Mouse (Mus musculus) induced T-regulatory cell, adult 2 months (primary cell): ENCODE data around the gene Arfgap3.
A peak's percentile ranks its signal among the peaks of the same experiment; 100 is the strongest.
"Not testable (repeated sequence)": the region's sequence is repeated elsewhere in the genome, so short reads cannot be mapped to it uniquely, and the experiment has no call there.

ENCODE experiments used
- DNase-seq: peaks from one replicate; pipeline ENCODE4 v3.0.0-alpha.2; 2012; ENCODE audit warnings: low read depth

Gene Arfgap3

DNA sequence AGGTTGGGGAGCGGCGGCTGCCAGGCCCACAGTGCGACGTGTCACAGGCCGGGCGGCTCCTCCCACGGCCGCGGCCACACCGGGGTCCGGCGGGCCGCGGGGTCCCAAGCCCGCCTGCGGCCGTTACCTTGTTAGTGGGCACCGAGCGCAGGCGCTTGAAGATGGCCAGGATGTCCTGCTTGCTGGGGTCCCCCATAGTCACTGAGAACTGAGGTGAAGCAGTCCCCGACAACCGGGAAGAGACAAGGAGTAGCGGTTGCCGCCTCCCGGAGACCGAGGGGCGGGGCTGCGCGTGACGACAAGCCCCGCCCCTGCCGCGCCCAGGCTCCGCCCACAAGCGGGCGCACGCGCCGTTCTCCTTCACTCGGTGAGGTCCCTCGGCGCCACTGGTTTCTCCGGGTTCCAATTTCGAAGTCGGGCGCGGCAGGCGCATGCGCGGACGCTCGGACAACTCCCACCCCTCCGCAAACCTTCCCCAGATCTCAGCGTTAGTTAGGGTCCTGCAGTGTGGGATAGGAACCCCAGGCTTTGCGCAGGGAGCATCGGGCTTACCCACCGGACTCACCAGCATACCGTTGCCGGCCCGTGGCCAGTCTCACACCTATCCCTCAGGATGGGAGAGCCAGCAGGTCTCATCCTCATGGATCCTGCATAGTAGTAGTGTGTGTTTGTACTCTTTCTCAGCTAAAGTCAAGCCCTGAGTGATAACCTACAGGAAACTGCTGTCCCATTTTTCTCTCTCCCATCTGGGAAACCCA, at the start of gene Arfgap3:
Gene Arfgap3 (minus strand): TSS at position 294 of the 758 bp plus-strand sequence.
- DNase-seq = peak; percentile 95

DNA sequence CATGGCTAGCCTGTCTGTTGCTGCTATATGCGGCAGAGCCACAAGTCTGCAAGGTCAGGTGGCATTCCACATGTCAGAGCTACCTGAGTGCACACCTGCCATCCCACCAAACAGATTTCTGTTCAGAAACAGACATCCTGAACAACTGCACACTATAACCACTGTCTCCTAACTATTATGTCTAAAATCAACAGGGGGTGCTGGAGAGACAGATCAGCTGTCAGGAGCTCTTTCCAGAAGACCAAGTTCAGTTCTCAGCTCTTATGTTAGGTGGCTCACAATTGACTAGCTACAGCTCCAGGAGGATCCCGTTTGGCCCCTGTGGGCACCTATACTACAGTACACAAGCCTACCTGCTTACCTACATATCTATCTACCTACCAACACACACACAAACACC, 42.7 kb upstream of the Arfgap3 start:
- DNase-seq = peak; percentile 19

DNA sequence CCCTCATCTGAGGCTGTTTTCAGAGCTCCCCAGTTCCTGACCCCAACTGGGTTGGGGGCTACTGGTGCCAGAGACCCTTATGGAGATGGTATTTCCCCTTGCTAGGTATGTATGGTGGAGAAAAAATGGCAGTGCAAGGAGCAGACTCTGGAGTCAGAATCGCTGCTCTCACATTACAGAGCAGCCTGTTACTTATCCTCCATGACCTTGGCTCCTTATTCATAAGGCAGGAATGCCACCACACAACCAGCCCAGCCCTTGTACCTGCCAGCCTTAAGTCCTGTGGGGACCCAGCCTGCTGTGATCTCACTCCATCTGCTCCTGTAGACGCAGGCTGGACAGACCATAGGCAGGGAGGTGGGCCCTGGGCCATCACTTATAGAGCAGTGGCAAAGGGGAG, 37.9 kb upstream of the Arfgap3 start:
- no peak for DNase-seq

DNA sequence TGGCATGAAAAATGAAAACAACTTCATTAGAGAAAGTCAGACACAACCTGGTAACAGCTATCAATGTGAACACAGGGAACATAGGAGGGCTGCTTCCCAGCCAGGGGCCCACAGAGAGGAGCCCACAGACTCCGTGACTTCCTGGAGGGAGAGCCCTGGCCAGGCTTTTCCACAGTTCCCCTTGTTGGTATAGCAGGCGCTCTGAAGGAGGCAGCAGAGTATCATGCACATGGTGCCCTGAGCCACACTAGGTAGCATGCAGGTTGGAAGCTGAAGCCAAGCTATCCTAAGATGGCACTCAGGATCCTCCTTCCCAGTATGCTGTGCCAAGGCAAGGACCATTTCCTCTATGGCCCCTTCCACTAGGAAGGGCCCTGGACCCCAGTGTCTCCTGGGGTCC, 33.6 kb upstream of the Arfgap3 start:
- no peak for DNase-seq

DNA sequence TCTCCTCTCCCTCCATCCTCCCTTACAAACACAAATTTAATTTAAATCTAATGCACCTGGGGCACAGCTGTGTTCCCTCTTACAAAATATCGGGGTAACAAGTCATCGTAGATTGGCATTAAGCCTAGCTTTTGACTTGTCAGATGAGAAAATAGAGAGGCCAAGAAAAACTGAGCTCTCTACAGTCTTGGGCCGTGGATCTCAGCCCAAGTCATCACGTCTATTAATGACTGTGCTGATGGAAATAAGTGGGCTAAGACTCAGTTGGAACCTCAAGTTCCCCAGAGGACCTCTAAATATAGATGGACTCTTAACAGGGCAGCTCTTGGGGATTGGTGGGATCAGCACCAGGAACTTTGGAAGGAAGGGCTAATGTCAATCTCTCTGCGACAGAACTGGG, 33.1 kb upstream of the Arfgap3 start:
- DNase-seq = no peak

DNA sequence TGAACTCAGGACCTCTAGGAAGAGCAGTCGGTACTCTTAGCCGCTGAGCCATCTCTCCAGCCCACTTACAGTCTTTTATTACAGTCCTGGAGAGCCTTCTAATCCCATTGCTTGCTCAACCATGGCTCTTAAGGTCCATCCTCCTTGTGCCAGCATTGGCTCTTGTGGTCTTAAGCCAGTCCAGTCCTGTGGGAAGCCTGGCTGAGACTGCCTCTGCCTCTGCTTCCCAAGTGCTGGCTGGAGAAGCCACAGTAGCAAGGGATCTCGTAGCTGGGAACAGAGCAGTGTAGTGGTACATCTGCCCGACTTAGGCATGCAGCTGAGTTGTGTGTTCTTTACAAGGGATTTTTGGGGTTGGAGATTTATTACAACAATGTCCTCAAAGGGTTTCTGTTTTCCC, 32.4 kb upstream of the Arfgap3 start:
- DNase-seq = no peak

DNA sequence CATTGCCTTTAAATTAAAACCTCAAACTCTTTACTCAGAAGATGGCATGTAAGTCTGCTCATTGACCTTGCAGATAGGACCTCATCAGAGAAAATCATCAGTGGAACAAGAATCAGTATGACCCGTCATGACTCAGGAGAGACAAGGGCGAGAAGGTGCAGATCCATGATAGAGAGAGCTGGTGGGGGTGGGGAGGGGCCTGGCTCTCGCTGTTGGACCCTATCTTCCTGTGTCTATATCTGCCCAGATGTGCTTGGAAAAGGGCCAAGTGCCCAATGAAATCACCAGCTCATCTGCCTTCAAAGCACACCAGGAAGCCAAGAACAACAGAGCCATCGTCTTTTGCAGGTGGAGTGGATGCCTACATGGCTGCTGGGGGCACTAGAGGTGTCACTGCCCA, 27.1 kb upstream of the Arfgap3 start:
- DNase-seq = no peak

DNA sequence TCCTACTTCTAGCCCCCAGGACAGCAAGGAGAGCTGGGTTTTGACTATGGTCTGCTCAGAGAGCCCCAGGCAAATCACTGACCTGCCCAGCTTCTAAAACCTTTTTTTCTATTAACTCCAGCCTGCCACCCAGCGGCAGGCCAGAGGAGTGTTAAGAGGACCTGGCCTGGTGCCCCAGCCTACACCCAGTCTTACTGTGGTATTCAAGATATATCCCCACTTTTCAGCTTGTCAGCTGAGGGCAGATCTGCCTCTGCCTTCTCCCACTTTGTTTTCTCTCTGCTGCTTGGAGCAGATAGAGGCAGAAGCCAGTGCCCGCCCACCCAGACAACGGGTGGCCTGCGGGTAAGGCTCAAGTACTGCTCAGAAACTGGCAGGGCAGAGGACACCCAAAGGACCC, 25.1 kb upstream of the Arfgap3 start:
- peak; percentile 37 for DNase-seq

DNA sequence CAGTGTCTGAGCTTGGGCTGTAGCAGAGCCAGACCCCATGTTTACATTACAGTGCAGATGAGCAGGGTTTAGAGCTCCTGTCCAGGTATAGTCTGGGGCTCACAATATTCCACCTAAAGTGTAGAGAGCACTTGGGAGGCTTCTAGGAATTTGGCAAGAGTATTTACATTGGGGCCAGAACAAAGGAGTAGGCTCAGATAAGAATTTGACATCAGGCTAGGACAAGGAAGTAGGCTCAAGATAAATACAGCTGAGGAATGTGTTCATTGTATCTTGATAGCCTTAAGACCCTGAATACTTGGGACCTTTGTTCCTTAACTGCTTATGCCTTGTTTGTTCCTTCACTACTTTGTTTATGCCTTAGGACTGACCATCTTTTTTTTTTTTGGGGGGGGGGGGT, 24.0 kb upstream of the Arfgap3 start:
- no peak for DNase-seq

DNA sequence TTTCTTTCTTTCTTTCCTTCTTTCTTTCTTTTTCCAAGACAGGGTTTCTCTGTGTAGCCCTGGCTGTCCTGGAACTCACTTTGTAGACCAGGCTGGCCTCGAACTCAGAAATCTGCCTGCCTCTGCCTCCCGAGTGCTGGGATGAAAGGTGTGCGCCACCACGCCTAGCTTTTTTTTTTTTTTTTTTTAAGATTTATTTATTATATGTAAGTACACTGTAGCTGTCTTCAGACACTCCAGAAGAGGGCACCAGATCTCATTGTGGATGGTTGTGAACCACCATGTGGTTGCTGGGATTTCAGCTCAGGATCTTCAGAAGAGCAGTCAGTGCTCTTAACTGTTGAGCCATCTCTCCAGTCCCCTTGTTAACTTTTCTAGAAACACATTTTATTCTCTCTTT, 18.7 kb upstream of the Arfgap3 start:
- not testable (repeated sequence) for DNase-seq

DNA sequence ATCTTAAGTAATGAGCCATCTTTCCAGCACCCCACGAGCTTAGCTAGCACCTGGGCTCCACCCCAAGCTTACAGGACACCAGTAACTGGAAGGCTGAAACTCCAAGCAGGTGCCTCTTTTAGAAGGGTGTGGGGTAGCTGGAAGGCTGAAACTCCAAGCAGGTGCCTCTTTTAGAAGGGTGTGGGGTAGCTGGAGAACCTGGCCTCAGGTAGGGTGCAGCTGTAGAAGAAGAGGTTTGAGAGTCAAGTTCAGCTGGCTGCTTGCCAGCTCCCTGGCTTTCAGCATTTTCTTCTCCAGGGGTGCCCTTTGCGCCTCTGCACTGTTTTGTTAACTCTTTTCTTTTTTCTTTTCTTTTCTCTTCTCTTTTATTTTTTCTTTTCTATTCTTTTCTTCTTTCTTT, 18.2 kb upstream of the Arfgap3 start:
- no peak for DNase-seq

DNA sequence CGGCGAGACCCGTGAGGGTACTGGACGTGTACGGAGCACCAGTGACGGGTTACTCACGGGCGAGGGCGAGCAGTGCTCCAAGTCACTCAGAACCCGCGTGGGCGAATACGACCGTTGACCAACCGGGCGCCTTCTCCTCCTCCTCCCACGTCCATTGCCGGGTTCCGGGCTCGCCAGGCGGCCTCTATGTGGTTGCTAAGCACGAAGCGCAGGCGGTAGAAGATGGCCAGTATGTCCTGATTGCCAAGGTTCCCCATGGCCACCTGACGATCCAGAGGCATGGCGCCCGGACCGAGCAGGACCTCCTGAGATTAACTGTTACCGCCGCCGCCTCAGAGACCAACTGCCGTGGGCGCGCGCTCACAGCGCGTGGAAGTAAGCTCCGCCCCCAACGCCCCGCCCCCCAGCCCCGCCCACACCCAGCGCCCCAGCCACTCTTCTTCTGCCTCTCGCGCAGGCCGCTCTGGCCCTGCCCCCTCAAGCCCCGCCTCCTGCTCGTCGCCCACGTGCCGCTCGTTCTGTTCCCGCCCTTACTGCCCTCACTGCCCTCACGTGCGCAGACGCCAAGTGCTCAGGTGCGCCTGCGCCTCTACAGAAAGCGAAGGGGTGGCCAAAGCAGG, 17.0 kb upstream of the Arfgap3 start:
- peak; percentile 85 for DNase-seq

DNA sequence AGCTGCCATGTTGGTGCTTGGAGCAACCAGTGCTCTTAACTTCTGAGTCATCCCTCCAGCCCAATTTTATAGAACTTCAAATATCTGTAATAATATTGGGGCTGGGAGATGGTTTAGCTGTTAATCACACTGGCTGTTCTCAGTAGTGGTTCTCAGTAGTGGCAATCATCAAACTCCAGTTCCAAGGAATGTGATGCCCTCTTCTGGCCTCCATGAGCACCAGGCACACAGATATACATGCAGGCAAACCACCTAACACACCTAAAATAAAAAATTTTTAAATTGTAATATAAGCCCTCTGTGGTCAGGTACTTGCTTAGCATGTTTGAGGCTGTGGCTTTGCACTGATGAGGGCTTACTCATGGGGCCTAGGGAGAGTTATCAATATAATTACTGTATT, 15.7 kb upstream of the Arfgap3 start:
- no peak for DNase-seq

DNA sequence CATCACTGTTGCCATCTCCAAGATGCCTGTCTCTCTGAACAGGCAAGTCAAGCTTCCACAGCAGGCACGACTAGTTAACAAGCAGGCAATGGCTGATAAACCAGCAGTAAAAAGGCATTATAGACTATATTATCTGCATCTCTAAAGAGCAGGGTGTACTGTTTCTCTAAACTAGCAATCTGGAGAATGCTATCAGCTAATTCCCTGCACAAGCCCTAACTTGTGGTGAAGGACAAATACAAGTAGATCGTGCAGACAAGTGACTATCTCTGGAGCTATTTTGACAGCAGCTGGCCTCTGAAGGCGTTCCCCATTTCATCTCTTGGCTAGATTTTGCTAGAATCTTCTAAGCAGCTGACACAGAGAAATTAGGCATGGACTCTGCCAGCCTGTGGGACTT, 14.1 kb upstream of the Arfgap3 start:
- DNase-seq = no peak

DNA sequence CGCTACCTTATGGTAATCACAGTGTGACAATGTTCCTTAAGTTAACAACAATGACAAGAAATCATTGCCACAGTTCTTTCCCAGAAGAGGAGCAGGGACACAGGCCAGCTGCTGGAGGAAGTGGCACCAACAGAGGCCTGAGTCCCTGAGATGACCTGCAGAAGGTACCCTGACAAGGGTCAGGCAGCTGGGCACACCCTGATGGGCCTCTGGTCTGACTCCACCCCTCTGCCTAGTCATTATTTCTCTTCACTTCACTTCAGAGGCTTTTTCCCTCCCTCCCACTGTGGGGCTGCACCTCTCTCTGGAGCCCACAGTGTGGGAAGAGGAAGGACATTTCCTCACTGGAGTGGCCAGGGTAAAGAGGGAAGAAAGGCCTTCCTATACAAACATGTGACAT, 12.8 kb upstream of the Arfgap3 start:
- DNase-seq = not testable (repeated sequence)

DNA sequence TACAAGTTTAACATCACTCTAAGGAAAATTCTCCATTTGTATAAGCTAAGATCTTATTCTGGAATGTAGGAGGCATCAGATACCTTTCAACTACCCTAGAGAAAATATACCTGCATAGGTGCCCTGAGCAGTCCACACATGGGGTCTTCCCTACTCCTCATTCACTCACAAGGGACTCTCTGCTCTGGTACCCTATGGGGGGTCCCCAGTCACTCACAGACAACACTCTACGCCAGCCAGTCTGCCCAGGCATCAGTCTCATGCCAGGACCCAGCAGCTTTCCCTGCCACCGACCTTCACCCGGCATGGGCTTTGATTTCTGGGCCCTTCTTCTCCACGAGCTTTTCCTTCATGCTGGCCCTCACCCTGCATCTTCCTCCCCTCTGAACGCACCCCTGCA, 10.9 kb upstream of the Arfgap3 start:
- not testable (repeated sequence) for DNase-seq

DNA sequence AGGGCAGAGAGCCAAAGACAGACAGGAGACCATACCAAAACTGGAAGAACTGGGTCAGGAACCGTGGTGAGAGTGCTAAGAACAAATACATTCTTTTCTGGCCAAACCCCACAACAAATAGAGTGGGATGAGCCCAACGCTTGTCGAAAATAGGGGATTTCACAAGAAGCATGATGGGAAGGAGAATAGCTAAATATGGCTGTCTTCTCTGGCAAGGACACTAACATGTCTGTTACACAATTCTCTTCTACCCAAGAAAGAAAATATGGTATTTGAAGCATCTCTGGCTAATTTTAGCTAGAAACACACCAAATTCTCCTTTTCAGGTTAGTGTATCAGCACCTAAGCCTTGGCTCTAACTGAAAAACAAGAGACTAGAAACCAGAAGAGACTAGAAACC, 10.1 kb upstream of the Arfgap3 start:
- no peak for DNase-seq

DNA sequence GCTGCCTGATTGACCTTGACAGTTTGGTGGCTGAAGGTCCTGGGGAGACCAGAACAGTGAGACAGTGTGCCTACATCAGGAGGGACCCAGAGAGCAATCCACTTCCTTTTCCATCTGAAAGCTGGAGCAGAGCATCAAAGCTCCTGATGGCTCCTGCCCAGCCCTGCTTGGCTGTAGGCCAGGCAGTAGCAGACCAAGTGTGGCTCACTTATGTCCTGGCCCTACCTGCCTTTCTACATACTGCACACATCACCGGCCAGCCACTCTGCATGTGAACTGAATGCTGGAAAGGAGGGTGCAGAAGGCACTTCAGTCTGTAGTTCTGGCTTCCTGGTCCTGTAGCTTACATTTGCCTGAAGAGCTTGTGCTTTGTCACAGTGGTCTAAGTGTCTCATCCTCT, 8.4 kb upstream of the Arfgap3 start:
- no peak for DNase-seq

DNA sequence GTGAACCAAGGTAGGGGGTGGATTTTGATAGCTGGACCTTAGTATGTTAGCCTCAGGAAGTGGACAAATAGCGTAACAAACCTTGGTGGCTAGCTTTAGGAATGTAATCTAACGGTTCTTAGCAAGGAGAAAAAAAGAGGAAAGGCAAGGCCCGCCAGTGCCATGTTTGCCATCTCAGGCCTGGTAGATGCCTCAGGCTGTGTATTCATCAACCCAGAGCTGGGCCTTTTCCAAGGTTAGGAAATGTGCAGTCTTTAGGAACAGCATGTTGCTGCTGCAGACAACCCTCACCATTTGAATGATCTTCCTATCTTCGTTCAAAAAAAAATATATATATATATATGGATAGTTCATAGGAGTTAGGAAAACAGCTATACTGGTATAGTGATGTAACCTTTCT, 1.5 kb upstream of the Arfgap3 start:
- no peak for DNase-seq

DNA sequence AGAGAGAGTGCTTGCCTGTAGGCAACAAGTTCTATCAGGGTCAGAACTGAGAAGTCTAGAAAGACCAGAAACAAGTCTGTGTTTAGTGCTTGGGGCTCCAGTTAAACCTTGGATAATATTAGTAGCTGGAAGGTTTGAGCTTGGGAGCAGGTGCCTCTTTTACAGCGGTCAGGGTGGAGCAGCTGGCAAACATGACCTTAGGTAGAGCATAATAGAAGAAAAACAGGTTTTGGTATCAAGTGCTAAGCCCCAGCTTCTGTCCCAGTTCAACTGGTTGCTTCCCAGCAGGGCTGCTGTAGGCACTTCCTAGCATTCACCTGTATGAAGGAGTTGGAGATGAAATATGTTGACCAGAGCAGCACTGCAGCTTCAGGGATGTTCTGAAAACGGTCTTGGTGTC, 812 bp upstream of the Arfgap3 start:
- DNase-seq = peak; percentile 26

DNA sequence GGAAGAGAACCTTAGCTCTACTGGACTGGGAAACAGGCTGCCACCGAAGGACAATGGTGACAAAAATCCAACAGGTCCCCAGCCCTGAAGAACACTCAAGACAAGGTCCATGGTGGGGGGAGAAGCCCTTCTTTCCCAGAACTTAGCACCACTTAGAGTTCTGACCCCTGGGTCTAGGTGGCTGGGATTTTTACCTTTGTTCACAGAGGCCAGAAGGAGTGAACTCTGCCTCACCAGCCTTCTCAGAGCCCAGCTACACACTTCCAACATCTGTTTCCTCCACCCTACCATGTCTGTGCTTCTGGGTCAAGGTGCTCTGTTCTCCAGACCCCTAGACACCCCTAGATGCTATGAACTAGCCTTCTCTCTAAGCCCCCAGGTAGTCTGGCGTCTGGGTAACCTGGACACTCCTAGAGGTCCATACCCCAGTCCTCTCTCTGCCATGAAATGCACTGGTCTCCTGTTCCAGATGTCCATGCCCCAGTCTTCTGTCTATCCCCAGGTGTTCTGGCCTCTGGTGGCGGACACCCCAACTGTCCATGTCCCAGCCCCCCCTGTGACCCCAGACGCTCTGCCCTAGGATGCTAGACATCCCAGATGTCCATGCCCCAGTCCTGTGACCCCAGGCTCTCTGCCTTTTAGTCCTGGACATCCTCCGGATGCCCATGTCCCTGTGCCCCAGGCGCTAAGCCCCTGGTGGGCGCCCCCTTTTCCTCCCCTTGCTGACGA, 658 bp downstream of the Arfgap3 start:
- no peak for DNase-seq

DNA sequence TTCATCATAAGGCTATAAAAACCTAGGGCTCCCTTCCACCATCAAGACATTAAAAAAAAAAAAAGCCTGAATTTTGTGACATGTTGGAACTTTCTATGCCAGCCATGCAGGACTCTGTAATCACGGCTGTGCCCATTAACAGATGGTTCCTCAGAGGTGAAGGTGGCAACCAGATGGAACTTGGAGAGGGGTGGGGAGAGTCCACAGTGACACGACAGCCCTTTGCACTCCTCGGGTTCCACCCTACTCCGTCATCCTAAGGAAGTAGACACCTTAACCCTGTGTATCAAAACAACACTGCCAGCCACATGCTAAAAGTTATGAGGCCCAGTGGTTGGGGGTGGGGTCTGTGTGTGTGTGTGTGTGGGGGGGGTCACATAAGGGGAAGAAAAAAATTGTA, 1.3 kb downstream of the Arfgap3 start:
- DNase-seq = peak; percentile 29

DNA sequence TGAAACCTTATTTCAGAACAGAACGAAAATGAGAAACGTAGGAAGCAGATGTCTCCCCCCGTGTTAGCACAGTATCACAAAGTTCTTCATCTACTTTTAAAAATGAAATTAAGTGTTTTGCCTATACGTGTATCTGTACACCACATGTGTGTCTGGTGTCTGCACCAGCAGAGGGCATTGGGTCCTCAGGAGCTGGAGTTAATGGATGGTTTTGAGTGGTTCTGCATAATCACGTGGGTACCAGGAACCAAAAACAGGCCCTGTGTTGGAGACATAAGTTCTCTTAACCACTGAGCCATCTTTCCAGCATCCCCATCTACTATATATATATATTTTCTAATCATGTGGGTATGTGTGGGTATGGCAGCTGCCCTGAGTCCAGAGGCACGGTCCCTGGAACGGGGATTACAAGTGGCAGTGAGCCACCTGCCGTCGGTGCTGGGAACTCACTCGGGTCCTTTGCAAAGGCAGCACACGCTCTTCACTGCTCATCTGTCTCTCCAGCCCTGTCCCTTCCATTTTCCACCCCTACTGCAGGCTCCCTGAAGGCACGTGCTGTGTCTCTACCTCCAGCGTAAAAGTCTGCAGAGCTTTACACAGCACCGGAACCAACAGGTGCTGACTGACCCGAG, 4.0 kb downstream of the Arfgap3 start:
- no peak for DNase-seq
